Mouse (Mus musculus) B cell, adult (primary cell): ENCODE measurements around the gene Smim8. TPM values are rescaled to one million over a fixed set of nuclear protein-coding genes. Genes with fewer than 3 reads are reported as not detected.

Source experiments
- total RNA-seq: library from RNA; stranded (reverse); gene quantifications from 4 replicates; pipeline ENCODE4 v1.2.4, GENCODE M21; 2023; ENCODE audit not compliant: inconsistent age

The Smim8 gene
- total RNA-seq, result 10.2 to 18.2 TPM (median 13.0 TPM) in 4 replicates

GRCm38 (mm10) chr4:34777677-34778527, at the start of gene Smim8:
Gene Smim8, minus strand, starts transcription at chr4:34778423.

GRCm38 (mm10) chr4:34756163-34756562, 22.1 kb downstream of the Smim8 start, which contains the start of gene Gm136:
Gene Gm136, minus strand, starts transcription at chr4:34756263.

GRCm38 (mm10) chr4:34729851-34730341, 48.3 kb downstream of the Smim8 start, which contains the start of gene Cfap206:
Gene Cfap206, minus strand, starts transcription at chr4:34730206.

Other genes with a start within 250 kb of the Smim8 start
- 55.0 to 66.8 TPM (median 61.4 TPM) in 4 replicates for gene Akirin2, start 227.5 kb downstream of the Smim8 start, total RNA-seq
- gene Orc3, start 163.5 kb downstream of the Smim8 start, total RNA-seq, result 88.7 to 95.9 TPM (median 95.0 TPM) in 4 replicates
- 20.1 to 33.5 TPM (median 25.8 TPM) in 4 replicates for gene Rars2, start 163.5 kb downstream of the Smim8 start, total RNA-seq
- 15.3 to 20.1 TPM (median 16.3 TPM) in 4 replicates for gene Slc35a1, start 91.0 kb downstream of the Smim8 start, total RNA-seq
- 0.90 TPM in 1 of 4 replicates, not detected in the others for gene Cfap206, start 48.2 kb downstream of the Smim8 start, total RNA-seq
- not detected in 4 replicates for gene Gm136, start 22.2 kb downstream of the Smim8 start, total RNA-seq
- gene Zfp292, start 104.5 kb upstream of the Smim8 start, total RNA-seq, result 53.5 to 61.9 TPM (median 59.5 TPM) in 4 replicates
- not detected in 4 replicates for gene Cga, start 115.4 kb upstream of the Smim8 start, total RNA-seq